Mouse (Mus musculus) small intestine, adult 10 weeks (tissue): ENCODE results near the gene Foxn1. TPM values are rescaled to one million over a fixed set of nuclear protein-coding genes. Genes with fewer than 3 reads are reported as not detected.

Experiments
- polyA plus RNA-seq: library from polyadenylated mRNA; stranded (reverse); fragments of 350-450 nt; fragmentation: Illumina TruSeq; extraction: RNeasy Lipid Tissue Mini Kit (QIAGEN cat#74804); gene quantifications from one replicate; pipeline ENCODE4 v1.2.3, GENCODE M21; 2014; ENCODE audit warnings: low replicate concordance

The Foxn1 gene
- polyA plus RNA-seq = not detected

GRCm38 (mm10) chr11:78386508-78387043 lies at the start of gene Foxn1:
Foxn1 (minus strand) TSS chr11:78386558.

GRCm38 (mm10) chr11:78422055-78422819 lies 35.9 kb upstream of the Foxn1 start, which contains the start of gene Slc13a2:
Slc13a2 (minus strand) TSS chr11:78422217.

GRCm38 (mm10) chr11:78343381-78344327 lies 42.7 kb downstream of the Foxn1 start, which contains the start of gene Unc119:
Unc119 (plus strand) TSS chr11:78343482.

GRCm38 (mm10) chr11:78327634-78328511 lies 58.5 kb downstream of the Foxn1 start, which contains the start of gene Pigs:
Pigs (plus strand) TSS chr11:78328415.

GRCm38 (mm10) chr11:78322860-78323259 lies 63.5 kb downstream of the Foxn1 start, which contains the start of gene Aldoc:
Aldoc (plus strand) TSS chr11:78322968.

Other genes starting within 250 kb of the Foxn1 start
- gene Traf4, start 221.0 kb downstream of the Foxn1 start, polyA plus RNA-seq = 1.4 TPM
- 0.97 TPM for gene Nek8, start 209.9 kb downstream of the Foxn1 start, polyA plus RNA-seq
- 5.6 TPM for gene Tlcd1, start 209.8 kb downstream of the Foxn1 start, polyA plus RNA-seq
- gene Rpl23a, start 203.0 kb downstream of the Foxn1 start, polyA plus RNA-seq = 432 TPM
- gene Rab34, start 198.1 kb downstream of the Foxn1 start, polyA plus RNA-seq = 0.93 TPM
- gene Proca1, start 193.2 kb downstream of the Foxn1 start, polyA plus RNA-seq = 0.89 TPM
- gene Sdf2, start 140.8 kb downstream of the Foxn1 start, polyA plus RNA-seq = 15.0 TPM
- 7.2 TPM for gene Supt6, start 140.6 kb downstream of the Foxn1 start, polyA plus RNA-seq
- gene 2610507B11Rik, start 124.8 kb downstream of the Foxn1 start, polyA plus RNA-seq = 55.5 TPM
- gene BC030499, start 95.7 kb downstream of the Foxn1 start, polyA plus RNA-seq = 1.5 TPM
- gene Spag5, start 85.0 kb downstream of the Foxn1 start, polyA plus RNA-seq = 8.9 TPM
- 3.8 TPM for gene Aldoc, start 63.6 kb downstream of the Foxn1 start, polyA plus RNA-seq
- 1.9 TPM for gene Pigs, start 58.1 kb downstream of the Foxn1 start, polyA plus RNA-seq
- gene Unc119, start 43.1 kb downstream of the Foxn1 start, polyA plus RNA-seq = not detected
- gene Slc13a2, start 35.7 kb upstream of the Foxn1 start, polyA plus RNA-seq = 6.7 TPM
- 8.8 TPM for gene Slc46a1, start 79.1 kb upstream of the Foxn1 start, polyA plus RNA-seq
- gene Sarm1, start 111.2 kb upstream of the Foxn1 start, polyA plus RNA-seq = not detected
- gene Vtn, start 112.5 kb upstream of the Foxn1 start, polyA plus RNA-seq = not detected
- gene Sebox, start 116.9 kb upstream of the Foxn1 start, polyA plus RNA-seq = not detected
- 15.1 TPM for gene Tmem199, start 125.6 kb upstream of the Foxn1 start, polyA plus RNA-seq
- gene Poldip2, start 125.6 kb upstream of the Foxn1 start, polyA plus RNA-seq = 6.3 TPM
- gene Tnfaip1, start 149.8 kb upstream of the Foxn1 start, polyA plus RNA-seq = 53.0 TPM
- gene Ift20, start 149.8 kb upstream of the Foxn1 start, polyA plus RNA-seq = 97.4 TPM
- gene Tmem97, start 164.2 kb upstream of the Foxn1 start, polyA plus RNA-seq = 24.5 TPM